Mouse (Mus musculus) small intestine, adult 2 months (tissue): ENCODE measurements at regions not wholly inside any gene's neighbourhood (a gene's known extent, or its start where the extent isn't known, plus 50 kb on each side); places are given as distances from the start of the nearest gene placed in this dataset.

Experiments used
- CTCF ChIP-seq: fragments of 200-500 bp; IDR thresholded peaks from 2 replicates; pipeline ENCODE4 v1.5.1; 2012; ENCODE audit warnings: low read depth, mild to moderate bottlenecking, control low read depth, inconsistent platforms, low read length, moderate library complexity, mixed read lengths; ENCODE audit not compliant: insufficient replicate concordance, insufficient read length; ENCODE audit errors: extremely low read depth
- POLR2A ChIP-seq: fragments of 200-500 bp; IDR thresholded peaks from 2 replicates; pipeline ENCODE4 v1.6.1; 2012; ENCODE audit warnings: low read depth, mild to moderate bottlenecking, control low read depth, inconsistent platforms, low read length, moderate library complexity

DNA sequence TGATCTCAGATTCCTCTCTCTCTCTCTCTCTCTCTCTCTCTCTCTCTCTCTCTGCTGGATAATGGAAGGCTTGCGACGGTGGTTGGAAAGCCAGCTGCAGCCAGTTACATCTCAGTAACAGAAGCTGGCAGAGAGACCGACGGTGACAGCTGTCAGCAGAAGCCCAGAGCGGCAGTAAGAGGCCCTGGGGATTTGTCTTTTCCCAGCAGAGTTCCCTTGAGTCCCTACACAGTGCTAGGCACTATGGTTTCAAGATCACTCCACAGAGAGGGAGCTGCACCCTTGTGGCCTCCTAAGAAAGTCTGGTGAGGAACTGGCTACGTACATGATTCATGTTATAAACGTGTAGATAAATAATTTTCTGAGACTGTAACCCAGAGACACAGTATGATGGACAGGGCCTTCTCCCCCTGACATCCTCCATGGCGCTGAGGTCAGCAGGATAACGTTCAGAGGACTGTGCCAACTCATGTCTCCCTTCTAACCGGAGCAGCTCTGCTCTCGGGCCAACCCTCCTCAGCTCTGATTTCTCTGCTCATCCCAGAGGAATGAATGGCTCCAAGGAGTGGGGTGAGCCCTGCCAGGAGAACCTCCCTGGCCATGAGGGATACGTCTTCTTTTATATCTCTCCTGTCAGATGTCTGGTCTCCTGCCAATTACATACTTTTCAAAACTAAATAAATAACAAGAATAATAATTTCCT lies 253.5 kb upstream of the Cadm1 start:
- no peak for TF ChIP-seq POLR2A
- no peak for TF ChIP-seq CTCF
